Mouse (Mus musculus) lung, embryonic 15.5 days (tissue): ENCODE data around the gene Cldn5. TPM values are rescaled to one million over a fixed set of nuclear protein-coding genes. Genes with fewer than 3 reads are reported as not detected.

Source experiments
- ATAC-seq: fragments of 200-750 bp; cut with Nextera tagmentation; 2 replicates; pipeline ENCODE4 v1.8.0; 2017; ENCODE audit warnings: moderate number of reproducible peaks, borderline replicate concordance; ENCODE audit not compliant: low FRiP score, low TSS enrichment; ENCODE audit errors: extremely low read depth
- H3K27ac ChIP-seq: fragments of 300-500 bp; sonication (generic); 2 replicates; pipeline ENCODE4 v1.5.1; 2015; ENCODE audit warnings: moderate library complexity, mild to moderate bottlenecking, inconsistent platforms
- H3K27me3 ChIP-seq: fragments of 300-500 bp; sonication (generic); 2 replicates; pipeline ENCODE4 v1.6.1; 2015; ENCODE audit warnings: inconsistent platforms
- H3K36me3 ChIP-seq: fragments of 300-500 bp; sonication (generic); 2 replicates; pipeline ENCODE4 v1.6.1; 2015; ENCODE audit warnings: inconsistent platforms
- H3K4me1 ChIP-seq: fragments of 300-500 bp; sonication (generic); 2 replicates; pipeline ENCODE4 v1.6.1; 2015; ENCODE audit warnings: inconsistent platforms
- H3K4me2 ChIP-seq: fragments of 300-500 bp; sonication (generic); 2 replicates; pipeline ENCODE4 v1.6.1; 2015; ENCODE audit warnings: inconsistent platforms, mild to moderate bottlenecking, moderate library complexity
- H3K4me3 ChIP-seq: fragments of 300-500 bp; sonication (generic); 2 replicates; pipeline ENCODE4 v1.5.1; 2015; ENCODE audit warnings: mild to moderate bottlenecking, inconsistent platforms
- H3K9ac ChIP-seq: fragments of 300-500 bp; sonication (generic); 2 replicates; pipeline ENCODE4 v1.6.1; 2015; ENCODE audit warnings: inconsistent platforms
- H3K9me3 ChIP-seq: fragments of 300-500 bp; sonication (generic); 2 replicates; pipeline ENCODE4 v1.6.1; 2016; ENCODE audit warnings: inconsistent platforms
- WGBS: fragments of 180-500 bp; shearing (Covaris S2); methylation state at CpG from one replicate; pipeline ENCODE4 v1.1.7; 2015; 5-methylcytosine and 5-hydroxymethylcytosine counted together
- polyA plus RNA-seq: library from polyadenylated mRNA; unstranded; fragments of >200 nt; fragmentation: Nextera tagmentation; extraction: Ambion mirVana; gene quantifications from 2 replicates; pipeline ENCODE4 v1.2.1, GENCODE M21; 2015

Cldn5 gene
- polyA plus RNA-seq, 1 experiment from 2014 or later = 117 TPM

DNA sequence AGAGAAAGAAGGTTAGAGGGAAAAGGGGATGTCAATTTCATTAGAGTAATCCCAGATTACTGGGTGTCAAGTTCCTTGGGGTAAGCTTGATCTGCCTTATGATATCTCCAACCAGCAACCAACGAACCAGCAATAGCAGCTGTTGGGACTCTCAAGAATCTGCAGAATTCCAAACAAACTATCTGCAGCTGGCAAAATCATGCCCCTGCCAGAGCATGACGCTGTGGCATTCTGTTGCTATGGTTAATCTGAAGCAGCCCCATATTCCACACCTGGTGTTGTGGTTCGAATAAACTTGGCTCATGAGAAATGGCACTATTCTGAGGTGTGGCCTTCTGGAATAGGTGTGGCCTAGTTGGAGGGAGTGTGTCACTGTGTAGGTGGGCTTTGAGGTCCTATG lies 13.7 kb upstream of the Cldn5 start:
- WGBS = 63% methylated on average over 3 of the region's 3 CpGs
- Histone ChIP-seq H3K4me1 (no peaks in the 10 kb centered on the region), H3K9me3 (no peaks in the 10 kb centered on the region), H3K4me3 (no peak overlapping the region), H3K27ac (no peak overlapping the region), H3K9ac (no peak overlapping the region), H3K27me3 (no peaks in the 10 kb centered on the region), H3K36me3 (no peaks in the 10 kb centered on the region), H3K4me2 (no peak overlapping the region)
- no peak for ATAC-seq

- Histone ChIP-seq H3K4me1 (no peaks in the 10 kb centered on the region), H3K27me3 (no peaks in the 10 kb centered on the region), H3K4me3 (no peak overlapping the region), H3K36me3 (no peaks in the 10 kb centered on the region), H3K27ac (no peak overlapping the region), H3K4me2 (no peak overlapping the region), H3K9me3 (no peaks in the 10 kb centered on the region), H3K9ac (no peak overlapping the region)
- ATAC-seq = no peak
- WGBS = 52% methylated on average over 4 of the region's 4 CpGs
Measured at GRCm38 (mm10) chr16:18766390-18766789, 10.3 kb upstream of the Cldn5 start.

DNA sequence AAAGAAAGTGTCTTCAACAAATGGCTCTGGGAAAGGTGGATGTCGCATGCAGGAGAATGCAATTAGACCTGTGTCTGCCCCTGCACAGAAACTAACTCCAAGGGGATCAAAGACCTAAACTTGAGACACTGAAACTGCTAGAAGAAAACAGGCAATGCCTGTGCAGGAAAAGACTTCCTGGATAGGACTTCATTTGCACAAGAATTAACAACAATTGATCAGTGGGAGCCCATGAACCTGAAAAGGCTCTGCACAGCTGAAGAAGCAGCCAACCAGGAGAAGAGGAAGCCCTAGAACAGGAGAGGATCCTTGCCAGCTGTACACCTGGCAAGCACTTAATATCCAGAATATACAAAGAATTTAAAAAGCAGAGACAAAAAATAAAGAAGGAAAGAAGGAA lies 7.1 kb upstream of the Cldn5 start:
- Histone ChIP-seq H3K36me3 (no peaks in the 10 kb centered on the region), H3K27me3 (no peaks in the 10 kb centered on the region), H3K9me3 (no peaks in the 10 kb centered on the region), H3K9ac (no peak overlapping the region), H3K4me1 (no peaks in the 10 kb centered on the region), H3K4me2 (no peak overlapping the region), H3K4me3 (no peak overlapping the region), H3K27ac (no peak overlapping the region)
- no peak for ATAC-seq
- WGBS = 85% methylated on average over 1 of the region's 1 CpGs

DNA sequence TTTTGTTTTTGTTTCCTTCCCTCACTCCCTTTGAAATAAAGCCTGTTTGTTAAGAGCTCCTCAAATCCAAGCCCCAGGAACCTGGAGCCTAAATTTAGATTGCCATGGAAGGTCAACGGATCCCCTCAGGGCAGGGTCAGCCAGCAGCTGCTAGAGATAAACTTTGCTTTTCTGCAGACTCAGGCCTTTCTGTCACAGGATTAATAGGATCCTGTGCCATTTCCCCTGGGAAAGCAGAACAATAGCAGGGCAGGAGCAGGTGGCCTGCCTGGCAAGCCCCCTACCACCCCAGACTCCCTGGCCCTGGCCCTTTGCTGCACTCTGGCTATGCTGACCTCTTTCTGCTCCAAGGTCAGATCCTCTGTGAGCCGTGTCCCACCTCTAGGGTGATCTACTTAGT lies 2.7 kb upstream of the Cldn5 start:
- ATAC-seq = no peak
- Histone ChIP-seq H3K36me3 (no peaks in the 10 kb centered on the region), H3K27me3 (peaks cover 43% of the 10 kb centered on the region), H3K4me1 (peaks cover 8% of the 10 kb centered on the region; the same call in 1 of the 2 replicates), H3K9ac (no peak overlapping the region), H3K4me3 (no peak overlapping the region), H3K9me3 (no peaks in the 10 kb centered on the region), H3K27ac (peak overlapping the region; percentile 43; the same call in 1 of the 2 replicates), H3K4me2 (no peak overlapping the region)
- 21% methylated on average over 2 of the region's 2 CpGs for WGBS

GRCm38 (mm10) chr16:18775621-18776555 lies 759 bp upstream of the Cldn5 start:
- H3K36me3 ChIP-seq = no peaks in the 10 kb centered on the region
- peak overlapping the region; percentile 60 for H3K4me2 ChIP-seq
- ATAC-seq = peak; percentile 15; the same call in 1 of the 2 replicates
- H3K4me3 ChIP-seq = peak overlapping the region; percentile 47
- H3K9me3 ChIP-seq = no peaks in the 10 kb centered on the region
- no peak overlapping the region for H3K9ac ChIP-seq
- WGBS = 42% methylated on average over 18 of the region's 18 CpGs
- peaks cover 8% of the 10 kb centered on the region; the same call in 1 of the 2 replicates for H3K4me1 ChIP-seq
- H3K27me3 ChIP-seq = peaks cover 48% of the 10 kb centered on the region
- peak overlapping the region; percentile 65 for H3K27ac ChIP-seq

DNA sequence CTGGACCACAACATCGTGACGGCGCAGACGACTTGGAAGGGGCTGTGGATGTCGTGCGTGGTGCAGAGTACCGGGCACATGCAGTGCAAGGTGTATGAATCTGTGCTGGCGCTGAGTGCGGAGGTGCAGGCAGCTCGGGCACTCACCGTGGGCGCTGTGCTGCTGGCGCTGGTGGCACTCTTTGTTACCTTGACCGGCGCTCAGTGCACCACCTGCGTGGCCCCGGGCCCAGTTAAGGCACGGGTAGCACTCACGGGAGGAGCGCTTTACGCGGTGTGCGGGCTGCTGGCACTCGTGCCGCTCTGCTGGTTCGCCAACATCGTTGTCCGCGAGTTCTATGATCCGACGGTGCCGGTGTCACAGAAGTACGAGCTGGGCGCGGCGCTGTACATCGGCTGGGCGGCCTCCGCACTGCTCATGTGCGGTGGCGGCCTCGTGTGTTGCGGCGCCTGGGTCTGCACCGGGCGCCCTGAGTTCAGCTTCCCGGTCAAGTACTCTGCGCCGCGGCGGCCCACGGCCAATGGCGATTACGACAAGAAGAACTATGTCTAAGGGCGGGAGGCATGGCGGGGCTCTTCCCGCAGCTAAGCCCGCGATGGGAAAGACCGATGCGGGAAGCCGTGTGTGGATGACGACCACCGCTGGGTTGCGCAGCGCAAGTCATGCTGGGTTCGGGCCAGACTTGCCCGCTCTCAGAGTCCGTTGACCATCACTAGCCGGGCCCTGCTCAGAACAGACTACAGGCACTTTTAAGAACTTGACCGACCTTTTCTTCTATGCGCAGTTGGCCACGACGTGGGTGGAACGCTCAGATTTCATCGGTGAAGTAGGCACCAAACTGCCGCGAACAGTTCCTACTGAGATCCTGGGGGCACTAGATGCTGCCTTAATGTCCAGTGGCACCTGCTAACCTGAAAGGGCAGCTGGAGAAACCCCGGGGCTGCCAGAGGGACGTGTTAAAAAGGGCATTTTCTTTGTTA lies 744 bp downstream of the Cldn5 start:
- Histone ChIP-seq H3K9ac (peak overlapping the region; percentile 46), H3K4me1 (peaks cover 8% of the 10 kb centered on the region; the same call in 1 of the 2 replicates), H3K9me3 (no peaks in the 10 kb centered on the region), H3K4me2 (peak overlapping the region; percentile 60), H3K4me3 (peak overlapping the region; percentile 47), H3K27me3 (peaks cover 48% of the 10 kb centered on the region), H3K36me3 (peaks cover 8% of the 10 kb centered on the region; the same call in 1 of the 2 replicates), H3K27ac (peak overlapping the region; percentile 38)
- no peak; the same call in 1 of the 2 replicates for ATAC-seq
- 2% methylated on average over 80 of the region's 80 CpGs for WGBS

DNA sequence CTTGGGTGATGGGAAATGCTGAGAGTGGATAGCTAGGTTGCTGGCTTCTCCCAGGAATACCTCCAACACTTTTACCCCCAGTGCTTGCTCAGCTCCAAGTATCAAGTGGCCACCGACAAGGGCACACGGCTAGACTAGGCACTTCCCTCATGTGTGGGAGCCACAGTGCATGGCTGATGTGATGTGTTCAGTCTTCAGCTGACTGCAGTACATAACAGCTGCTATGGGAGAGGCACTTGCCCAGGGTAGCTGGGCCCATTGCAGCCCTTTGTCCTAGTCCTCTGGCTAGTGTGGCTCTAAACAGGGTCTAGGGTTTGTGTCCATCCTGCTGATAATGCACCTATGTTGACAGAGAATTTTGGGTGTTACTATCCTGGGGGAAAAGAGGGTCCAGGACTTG lies 1.8 kb downstream of the Cldn5 start:
- H3K27me3 ChIP-seq = peaks cover 48% of the 10 kb centered on the region
- peak overlapping the region; percentile 27 for H3K27ac ChIP-seq
- H3K9me3 ChIP-seq = no peaks in the 10 kb centered on the region
- H3K9ac ChIP-seq = peak overlapping the region; percentile 46
- H3K4me1 ChIP-seq = peaks cover 8% of the 10 kb centered on the region; the same call in 1 of the 2 replicates
- WGBS = 31% methylated on average over 2 of the region's 2 CpGs
- ATAC-seq = no peak
- peak overlapping the region; percentile 60 for H3K4me2 ChIP-seq
- peaks cover 14% of the 10 kb centered on the region; the same call in 1 of the 2 replicates for H3K36me3 ChIP-seq
- H3K4me3 ChIP-seq = peak overlapping the region; percentile 47

DNA sequence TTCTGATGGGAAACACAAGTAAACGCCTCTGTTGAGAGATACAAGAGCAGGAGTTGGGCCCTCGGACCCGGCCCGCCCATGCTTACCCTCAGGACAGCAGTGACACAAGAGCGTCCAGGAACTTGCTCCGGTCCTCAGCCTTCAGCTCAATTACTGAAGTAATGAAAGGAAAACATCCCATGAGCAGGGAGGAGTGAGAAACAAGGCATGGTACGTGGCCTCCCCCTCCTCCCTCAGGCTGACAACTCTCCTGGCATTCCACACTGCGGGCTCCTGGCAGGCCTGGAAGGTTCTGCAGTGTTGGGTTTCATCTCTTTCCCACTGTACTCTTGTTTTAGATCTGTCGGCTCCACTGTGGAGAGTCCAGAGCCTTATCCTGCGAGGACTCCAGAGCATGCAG lies 5.2 kb downstream of the Cldn5 start:
- 91% methylated on average over 10 of the region's 10 CpGs for WGBS
- Histone ChIP-seq H3K27ac (no peak overlapping the region), H3K36me3 (peaks cover 40% of the 10 kb centered on the region), H3K4me3 (no peak overlapping the region), H3K9me3 (no peaks in the 10 kb centered on the region), H3K4me1 (peaks cover 8% of the 10 kb centered on the region; the same call in 1 of the 2 replicates), H3K9ac (no peak overlapping the region), H3K27me3 (peaks cover 27% of the 10 kb centered on the region), H3K4me2 (no peak overlapping the region)
- ATAC-seq = no peak

DNA sequence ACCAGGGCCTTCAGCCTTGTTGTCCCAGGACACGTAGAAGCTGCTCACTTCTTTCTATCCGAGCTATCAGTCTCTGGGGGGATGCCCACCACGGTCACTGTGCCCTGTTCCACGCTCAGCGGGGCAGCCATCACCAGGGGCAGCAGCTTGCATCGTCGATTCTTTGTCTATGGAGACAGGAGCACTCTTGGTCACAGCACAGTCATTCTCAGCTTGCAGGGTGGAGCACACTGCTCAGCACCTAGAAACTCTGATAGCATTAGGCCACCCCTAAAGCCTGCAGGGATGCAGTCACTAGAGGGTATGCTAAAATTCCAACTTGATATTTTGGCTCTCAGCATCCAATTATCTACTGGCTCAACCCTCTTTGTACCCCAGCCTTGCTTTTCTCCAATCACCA lies 8.4 kb downstream of the Cldn5 start:
- ATAC-seq = no peak
- Histone ChIP-seq H3K4me1 (no peaks in the 10 kb centered on the region), H3K4me2 (no peak overlapping the region)

GRCm38 (mm10) chr16:18785485-18785884 lies 8.8 kb downstream of the Cldn5 start:
- Histone ChIP-seq H3K27me3 (no peaks in the 10 kb centered on the region), H3K27ac (no peak overlapping the region), H3K9ac (no peak overlapping the region), H3K9me3 (no peaks in the 10 kb centered on the region), H3K36me3 (peaks cover 68% of the 10 kb centered on the region), H3K4me3 (no peak overlapping the region), H3K4me1 (no peaks in the 10 kb centered on the region), H3K4me2 (no peak overlapping the region)
- ATAC-seq = no peak
- WGBS = 76% methylated on average over 1 of the region's 1 CpGs

More for the DNA sequence above, 8.4 kb downstream of the Cldn5 start:
- no peaks in the 10 kb centered on the region for H3K27me3 ChIP-seq
- H3K27ac ChIP-seq = no peak overlapping the region
- no peak overlapping the region for H3K4me3 ChIP-seq
- H3K9me3 ChIP-seq = no peaks in the 10 kb centered on the region
- H3K9ac ChIP-seq = no peak overlapping the region
- 91% methylated on average over 7 of the region's 7 CpGs for WGBS
- peaks cover 64% of the 10 kb centered on the region for H3K36me3 ChIP-seq

DNA sequence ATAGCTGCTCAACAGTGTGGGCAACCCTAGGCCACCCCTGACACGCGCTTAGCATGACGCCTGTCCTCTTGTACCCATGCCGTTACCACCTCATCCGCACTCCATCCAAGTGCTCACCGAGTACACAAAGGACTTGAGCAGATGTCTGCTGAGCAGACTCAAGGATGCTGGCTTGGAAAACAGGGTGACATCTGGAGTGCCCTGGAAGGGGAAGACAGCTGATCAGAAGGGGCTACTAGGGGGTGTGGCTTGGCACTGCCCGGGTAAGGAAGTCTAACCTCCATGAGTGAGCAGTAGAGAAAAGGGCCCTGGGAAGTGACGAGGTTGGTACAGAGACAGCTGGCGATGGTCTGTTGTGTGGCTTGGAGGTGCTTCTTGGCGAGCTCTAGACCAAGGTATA lies 10.0 kb downstream of the Cldn5 start:
- ATAC-seq = 0 out of 2 replicates have a peak, but pooled peaks have one; percentile 31
- 89% methylated on average over 10 of the region's 10 CpGs for WGBS
- peaks cover 78% of the 10 kb centered on the region for H3K36me3 ChIP-seq
- H3K4me2 ChIP-seq = no peak overlapping the region
- H3K9me3 ChIP-seq = no peaks in the 10 kb centered on the region
- no peaks in the 10 kb centered on the region for H3K4me1 ChIP-seq
- no peak overlapping the region for H3K4me3 ChIP-seq
- H3K9ac ChIP-seq = no peak overlapping the region
- H3K27me3 ChIP-seq = no peaks in the 10 kb centered on the region
- no peak overlapping the region for H3K27ac ChIP-seq
